Mouse (Mus musculus): ENCODE results near the gene Arrdc2. TPM values are rescaled to one million over a fixed set of nuclear protein-coding genes. Genes with fewer than 3 reads are reported as not detected.

Arrdc2 gene
- 4.0 and 5.5 TPM in 2 replicates for polyA plus RNA-seq (2015; fragmentation: Nextera tagmentation; extraction: Ambion mirVana)

DNA sequence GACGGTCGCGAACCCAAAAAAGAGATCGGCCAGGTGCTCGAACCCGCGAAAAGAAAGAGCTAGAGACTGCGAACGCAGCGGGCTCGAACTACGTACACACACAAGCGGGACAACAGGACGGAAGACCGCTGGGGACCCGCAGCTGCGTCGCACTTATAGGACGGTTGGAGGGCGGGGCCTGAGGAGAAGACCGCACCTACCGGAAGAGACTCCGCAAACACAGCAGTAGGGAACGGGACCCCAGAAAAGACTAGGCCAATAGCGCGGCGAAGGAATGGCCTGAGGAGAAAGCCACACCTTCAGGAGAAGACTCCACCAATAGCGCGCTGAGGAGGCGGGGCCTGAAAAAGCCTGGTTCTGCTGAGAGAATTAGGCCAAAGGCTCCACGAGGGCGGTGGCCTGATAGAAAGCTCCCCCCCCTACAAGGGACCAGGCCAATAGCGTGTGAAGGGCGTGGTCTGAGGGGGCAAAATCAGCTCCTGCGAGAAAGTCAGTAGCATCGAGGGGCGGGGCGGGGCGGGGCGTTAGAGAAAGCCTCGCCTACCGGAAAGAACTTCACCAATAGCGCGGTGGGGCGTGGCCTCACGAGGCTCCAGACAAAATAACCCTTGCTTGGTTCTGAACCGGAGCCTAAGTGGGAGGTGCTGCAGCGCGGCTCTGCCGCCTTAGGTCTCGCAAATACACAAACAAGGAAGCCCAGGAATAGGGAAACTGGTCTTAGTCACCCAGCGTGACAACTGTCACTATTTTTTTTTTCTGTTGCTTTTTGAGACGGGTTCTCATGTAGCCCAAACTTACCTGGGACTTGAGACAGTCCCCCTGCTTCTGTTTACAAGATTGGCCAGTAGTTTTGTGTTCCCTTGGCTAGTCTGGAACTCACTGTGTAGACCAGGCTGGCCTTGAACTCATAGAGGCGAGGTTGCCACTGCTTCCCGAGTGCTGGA lies at the start of gene Arrdc2:
Gene Arrdc2, minus strand, starts transcription at position 313 of the 944 bp plus-strand sequence.

DNA sequence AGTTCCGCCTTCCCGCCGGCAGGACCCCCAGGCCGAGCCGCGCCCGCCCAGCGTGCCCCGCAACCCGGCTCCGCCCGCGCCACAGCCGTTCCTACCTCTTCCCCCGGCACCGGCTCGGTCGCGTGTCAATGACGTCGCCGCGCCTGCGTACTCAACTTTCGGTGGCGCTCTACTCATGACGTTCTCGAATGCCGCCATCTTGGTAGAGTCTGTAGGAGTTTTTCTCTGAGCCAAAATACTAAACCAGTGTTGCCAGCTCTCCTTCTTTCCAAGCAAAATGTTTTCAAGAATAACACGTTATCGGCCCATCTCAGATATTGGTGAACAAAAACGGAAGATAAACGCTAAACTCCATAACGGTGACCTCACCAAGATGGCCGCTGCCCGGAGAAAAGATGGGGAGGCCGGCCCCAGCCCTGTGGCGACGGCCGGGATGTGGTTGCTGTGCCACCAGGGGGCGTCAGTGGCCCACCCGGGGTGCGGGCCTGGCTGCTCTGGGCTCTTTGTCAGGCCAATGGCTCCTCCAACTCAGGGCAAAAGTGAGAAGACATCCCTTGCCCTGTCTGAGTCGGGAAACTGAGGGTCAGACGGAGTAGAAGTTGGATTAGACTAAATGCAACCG lies 34.0 kb upstream of the Arrdc2 start, which contains the start of gene Ccdc124:
Gene Ccdc124, minus strand, starts transcription at position 572 of the 622 bp plus-strand sequence.

DNA sequence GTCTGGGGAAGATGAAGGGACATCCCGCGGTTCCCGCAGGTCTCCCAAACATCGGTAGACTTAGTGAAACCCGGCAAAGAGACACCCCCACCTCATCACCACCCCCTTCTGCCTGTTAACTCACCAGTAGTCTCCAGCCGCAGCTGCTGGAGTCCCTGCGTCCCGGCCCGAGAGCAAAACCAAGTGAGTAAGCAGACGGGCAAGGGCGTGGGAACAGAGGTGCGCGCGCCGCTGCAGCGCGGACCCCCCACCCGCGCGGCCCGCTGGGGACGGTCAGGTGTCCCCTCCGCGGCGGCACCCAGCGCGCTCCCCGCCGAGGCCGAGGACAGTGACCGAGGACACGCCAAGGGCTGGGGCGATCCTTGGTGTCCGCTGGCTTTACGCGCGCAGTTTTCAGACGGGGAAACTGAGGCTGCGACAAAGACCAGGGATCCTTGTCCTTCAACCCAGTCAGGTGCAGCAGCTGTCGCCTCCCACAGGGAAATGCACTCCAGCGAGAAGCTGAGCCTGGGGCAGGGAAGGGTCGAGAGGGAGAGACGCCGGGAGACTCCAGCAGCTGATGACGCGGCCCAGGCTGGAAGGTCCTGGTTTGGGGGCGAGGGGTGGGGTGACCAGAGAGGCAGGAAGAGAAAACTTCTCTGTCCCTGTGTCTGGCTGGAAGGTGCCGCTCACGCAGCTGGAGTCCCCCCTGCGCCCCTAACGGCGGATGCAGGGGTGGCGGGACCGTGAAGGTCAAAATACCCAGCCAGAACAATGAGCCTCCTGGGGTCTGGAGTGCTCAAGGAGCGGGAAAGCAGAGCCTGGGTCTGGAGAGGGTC lies 23.5 kb upstream of the Arrdc2 start, which contains the start of gene Kcnn1:
Gene Kcnn1, minus strand, starts transcription at position 435 of the 818 bp plus-strand sequence.

DNA sequence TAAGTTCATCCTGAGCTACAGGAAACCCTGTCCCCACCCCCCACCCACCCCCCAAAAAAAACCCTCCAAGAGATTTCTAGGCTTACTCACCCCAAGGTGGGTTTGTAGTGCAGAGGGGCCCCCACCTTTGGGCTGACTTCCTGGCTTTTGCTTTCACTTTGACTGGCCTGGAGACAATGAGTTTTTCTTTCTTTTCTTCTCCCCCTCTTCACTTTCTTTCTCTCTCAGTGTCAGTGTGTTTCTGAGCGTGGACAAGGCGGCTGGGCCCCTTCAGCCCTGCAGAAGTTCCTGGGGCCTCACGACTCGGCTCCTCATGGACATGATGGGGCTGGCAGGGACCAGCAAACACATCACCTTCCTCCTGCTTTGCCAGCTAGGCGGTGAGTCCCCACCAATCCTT lies 31.3 kb downstream of the Arrdc2 start, which contains the start of gene Il12rb1:
Gene Il12rb1, plus strand, starts transcription at position 211 of the 400 bp plus-strand sequence.

DNA sequence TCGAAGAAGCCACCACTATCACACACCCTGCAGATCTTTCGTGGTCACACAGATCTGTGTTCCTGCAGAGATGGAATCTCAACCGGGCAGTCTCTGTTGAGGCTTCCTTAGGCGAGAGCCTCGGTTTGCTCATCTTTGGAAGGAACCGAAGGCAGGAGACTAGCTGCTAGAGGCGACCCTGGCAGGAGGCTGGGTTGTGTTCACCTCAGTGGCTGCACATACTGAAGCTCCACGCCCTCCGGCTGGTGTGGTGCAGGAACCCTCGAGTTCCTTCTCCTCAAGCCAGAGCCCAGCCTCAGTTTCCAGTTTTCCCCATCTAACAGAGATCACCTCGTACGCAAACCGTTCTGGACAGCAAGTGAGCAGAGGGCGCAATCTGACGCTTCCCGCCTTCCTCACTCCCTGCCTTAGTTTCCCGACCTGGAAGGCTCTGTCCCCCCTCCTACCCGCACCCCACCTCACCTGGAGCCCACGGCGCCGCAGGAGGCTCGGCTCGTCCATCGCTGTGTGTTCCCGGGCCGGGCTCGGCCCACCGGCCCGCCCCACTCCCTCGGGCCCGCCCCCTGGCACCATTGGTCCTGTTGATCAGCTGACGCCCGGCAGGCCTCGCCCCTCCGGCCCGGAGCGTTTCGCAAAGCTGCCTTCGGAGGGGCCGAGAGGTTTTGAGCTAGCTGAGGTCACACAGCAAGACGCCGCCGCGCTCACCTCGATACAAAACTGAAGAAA lies 34.9 kb downstream of the Arrdc2 start, which contains the start of gene Mast3:
Gene Mast3, minus strand, starts transcription at position 574 of the 726 bp plus-strand sequence.

Small RNA genes lying within 50 kb of the gene (microRNA-seq; reads per million reads assigned to microRNA genes)
- gene Mir7240: not detected

Other genes with a start within 250 kb of the Arrdc2 start
- 25.1 and 27.7 TPM in 2 replicates for gene Isyna1, start 245.3 kb downstream of the Arrdc2 start, polyA plus RNA-seq (2015; fragmentation: Nextera tagmentation; extraction: Ambion mirVana)
- 71.0 and 78.8 TPM in 2 replicates for gene Ssbp4, start 230.8 kb downstream of the Arrdc2 start, polyA plus RNA-seq (2015; fragmentation: Nextera tagmentation; extraction: Ambion mirVana)
- 4.4 and 6.6 TPM in 2 replicates for gene Lrrc25, start 223.6 kb downstream of the Arrdc2 start, polyA plus RNA-seq (2015; fragmentation: Nextera tagmentation; extraction: Ambion mirVana)
- 0.79 and 2.8 TPM in 2 replicates for gene Gdf15, start 207.3 kb downstream of the Arrdc2 start, polyA plus RNA-seq (2015; fragmentation: Nextera tagmentation; extraction: Ambion mirVana)
- 19.2 and 24.1 TPM in 2 replicates for gene Pgpep1, start 179.3 kb downstream of the Arrdc2 start, polyA plus RNA-seq (2015; fragmentation: Nextera tagmentation; extraction: Ambion mirVana)
- gene Lsm4, start 166.5 kb downstream of the Arrdc2 start, polyA plus RNA-seq (2015; fragmentation: Nextera tagmentation; extraction: Ambion mirVana): 119 and 132 TPM in 2 replicates
- gene Jund, start 140.8 kb downstream of the Arrdc2 start, polyA plus RNA-seq (2015; fragmentation: Nextera tagmentation; extraction: Ambion mirVana): 41.5 and 52.0 TPM in 2 replicates
- gene Iqcn, start 136.3 kb downstream of the Arrdc2 start, polyA plus RNA-seq (2015; fragmentation: Nextera tagmentation; extraction: Ambion mirVana): 0.04 TPM in 1 of 2 replicates, not detected in the other
- 0.19 and 0.20 TPM in 2 replicates for gene Gm3336, start 121.2 kb downstream of the Arrdc2 start, polyA plus RNA-seq (2015; fragmentation: Nextera tagmentation; extraction: Ambion mirVana)
- 0.05 and 0.10 TPM in 2 replicates for gene Pde4c, start 116.0 kb downstream of the Arrdc2 start, polyA plus RNA-seq (2015; fragmentation: Nextera tagmentation; extraction: Ambion mirVana)
- gene Rab3a, start 85.0 kb downstream of the Arrdc2 start, polyA plus RNA-seq (2015; fragmentation: Nextera tagmentation; extraction: Ambion mirVana): 9.9 and 10.0 TPM in 2 replicates
- gene Mpv17l2, start 78.8 kb downstream of the Arrdc2 start, polyA plus RNA-seq (2015; fragmentation: Nextera tagmentation; extraction: Ambion mirVana): 49.0 and 49.6 TPM in 2 replicates
- 27.2 and 27.8 TPM in 2 replicates for gene Pik3r2, start 63.0 kb downstream of the Arrdc2 start, polyA plus RNA-seq (2015; fragmentation: Nextera tagmentation; extraction: Ambion mirVana)
- 4.8 and 6.3 TPM in 2 replicates for gene Mast3, start 34.7 kb downstream of the Arrdc2 start, polyA plus RNA-seq (2015; fragmentation: Nextera tagmentation; extraction: Ambion mirVana)
- gene Il12rb1, start 31.3 kb downstream of the Arrdc2 start, polyA plus RNA-seq (2015; fragmentation: Nextera tagmentation; extraction: Ambion mirVana): 0.06 TPM in 1 of 2 replicates, not detected in the other
- 1.2 and 1.4 TPM in 2 replicates for gene Kcnn1, start 23.5 kb upstream of the Arrdc2 start, polyA plus RNA-seq (2015; fragmentation: Nextera tagmentation; extraction: Ambion mirVana)
- gene Ccdc124, start 34.2 kb upstream of the Arrdc2 start, polyA plus RNA-seq (2015; fragmentation: Nextera tagmentation; extraction: Ambion mirVana): 73.6 and 78.0 TPM in 2 replicates
- gene Slc5a5, start 53.0 kb upstream of the Arrdc2 start, polyA plus RNA-seq (2015; fragmentation: Nextera tagmentation; extraction: Ambion mirVana): 0.66 and 1.1 TPM in 2 replicates
- 3,897 and 4,512 TPM in 2 replicates for gene Rpl18a, start 57.7 kb upstream of the Arrdc2 start, polyA plus RNA-seq (2015; fragmentation: Nextera tagmentation; extraction: Ambion mirVana)
- gene Map1s, start 66.2 kb upstream of the Arrdc2 start, polyA plus RNA-seq (2015; fragmentation: Nextera tagmentation; extraction: Ambion mirVana): 31.9 and 35.1 TPM in 2 replicates